Mouse (Mus musculus) heart, postnatal 14 days (tissue): ENCODE measurements around the gene Olfr556. TPM values are rescaled to one million over a fixed set of nuclear protein-coding genes. Genes with fewer than 3 reads are reported as not detected.

Experiments used
- total RNA-seq, 2 experiments: library from RNA; stranded (reverse); gene quantifications; 2 replicates each; pipeline ENCODE4 v1.2.3; 2021

Olfr556 gene
- total RNA-seq, 2 experiments from 2014 or later: not detected

Other genes starting within 250 kb of the Olfr556 start
- gene Rrm1, start 223.2 kb upstream of the Olfr556 start, total RNA-seq: 10 to 100 TPM; 14.4 to 19.1 TPM
- not detected for gene Olfr543, start 183.2 kb upstream of the Olfr556 start, total RNA-seq
- gene Olfr544, start 176.6 kb upstream of the Olfr556 start, total RNA-seq: not detected
- not detected for gene Olfr545, start 165.3 kb upstream of the Olfr556 start, total RNA-seq
- gene Olfr547, start 130.2 kb upstream of the Olfr556 start, total RNA-seq: not detected
- not detected for gene Olfr548-ps1, start 124.0 kb upstream of the Olfr556 start, total RNA-seq
- gene Olfr549, start 115.0 kb upstream of the Olfr556 start, total RNA-seq: not detected
- gene Trim21, start 99.4 kb upstream of the Olfr556 start, total RNA-seq: 1 to 10 TPM; 6.1 to 7.7 TPM
- gene Olfr550, start 93.5 kb upstream of the Olfr556 start, total RNA-seq: under 1 TPM; 0.17 to 0.37 TPM
- not detected for gene Olfr551, start 73.0 kb upstream of the Olfr556 start, total RNA-seq
- under 1 TPM; 0.07 to 0.27 TPM for gene Olfr552, start 67.1 kb upstream of the Olfr556 start, total RNA-seq
- not detected for gene Olfr553, start 46.7 kb upstream of the Olfr556 start, total RNA-seq
- gene Olfr554, start 26.5 kb upstream of the Olfr556 start, total RNA-seq: not detected
- gene Olfr555, start 6.1 kb upstream of the Olfr556 start, total RNA-seq: not detected
- 1 to 10 TPM; 7.7 to 8.7 TPM for gene Trim68, start 22.4 kb downstream of the Olfr556 start, total RNA-seq
- not detected for gene Olfr557, start 31.0 kb downstream of the Olfr556 start, total RNA-seq
- 1 to 10 TPM; 4.8 to 5.1 TPM for gene Olfr558, start 37.3 kb downstream of the Olfr556 start, total RNA-seq
- not detected for gene Olfr33, start 54.2 kb downstream of the Olfr556 start, total RNA-seq
- gene Olfr559, start 62.6 kb downstream of the Olfr556 start, total RNA-seq: not detected
- gene Olfr560, start 94.5 kb downstream of the Olfr556 start, total RNA-seq: under 1 TPM in 1 of 2 experiments, not detected in 1; 0.32 TPM
- 1 to 10 TPM; 1.6 to 2.1 TPM for gene Olfr78, start 94.6 kb downstream of the Olfr556 start, total RNA-seq
- not detected for gene Olfr561, start 106.3 kb downstream of the Olfr556 start, total RNA-seq
- not detected for gene Olfr564, start 138.6 kb downstream of the Olfr556 start, total RNA-seq
- gene Olfr566, start 193.9 kb downstream of the Olfr556 start, total RNA-seq: not detected
- gene Olfr568, start 212.2 kb downstream of the Olfr556 start, total RNA-seq: not detected
- gene Olfr569, start 226.0 kb downstream of the Olfr556 start, total RNA-seq: not detected
- not detected for gene Olfr570, start 229.7 kb downstream of the Olfr556 start, total RNA-seq